Mouse (Mus musculus): ENCODE results near the gene Golt1a.

GRCm38 (mm10) chr1:133364022-133364630 is 54.5 kb downstream of the Golt1a start:
- TF ChIP-seq POLR2A (IDR thresholded peaks at IDR 0.05; ENCODE audit: control insufficient read depth in 1 of 2, insufficient read depth in 1 of 2, low read depth in 1 of 2, low read length in 2 of 2, poor library complexity in 1 of 2) (no peak), CTCF (IDR thresholded peaks at IDR 0.05 in 2 of 3, conservative IDR thresholded peaks at IDR 0.05 in 1 of 3; ENCODE audit: control insufficient read depth in 1 of 3, insufficient read depth in 1 of 3, low read depth in 2 of 3, low read length in 3 of 3, poor library complexity in 1 of 3, severe bottlenecking in 1 of 3) (no peak), BHLHE40 (IDR thresholded peaks at IDR 0.05; ENCODE audit: borderline replicate concordance, low read depth, low read length) (no peak), HCFC1 (IDR thresholded peaks at IDR 0.05; ENCODE audit: low read depth, low read length) (no peak), NRF1 (IDR thresholded peaks at IDR 0.05; ENCODE audit: insufficient read depth, low read depth, low read length, poor library complexity, severe bottlenecking) (no peak), MAX (IDR thresholded peaks at IDR 0.05; ENCODE audit: low read length) (no peak; the same call in 1 of the 2 replicates), ZNF384 (IDR thresholded peaks at IDR 0.05; ENCODE audit: low read depth, low read length) (no peak), TCF12 (IDR thresholded peaks at IDR 0.05; ENCODE audit: low read depth, low read length) (no peak)

Data from MEL (cell line).